Mouse (Mus musculus): ENCODE results near the gene Galnt12.

DNA sequence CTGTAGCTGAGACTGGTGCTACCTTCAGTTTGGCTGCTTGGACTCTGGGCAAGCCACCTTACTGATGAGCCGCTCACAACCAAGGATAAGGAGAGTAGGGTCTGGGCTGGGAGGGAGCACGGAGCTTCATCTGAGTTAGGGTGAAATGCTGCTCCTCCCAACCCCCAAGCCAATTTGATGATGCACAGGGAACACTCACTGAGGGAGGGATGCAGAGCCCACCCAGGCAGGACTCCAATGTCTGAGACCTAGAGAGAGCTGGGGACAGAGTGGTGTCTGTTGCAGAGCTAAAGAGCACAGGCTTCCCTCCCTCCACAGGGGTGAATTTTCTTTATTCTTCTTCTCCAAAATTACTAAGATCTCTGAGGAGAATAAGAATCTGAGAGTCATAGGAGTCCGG is 40.2 kb downstream of the Galnt12 start:
- no peak for TF ChIP-seq CTCF (IDR thresholded peaks at IDR 0.05)
- no peak for TF ChIP-seq EP300 (IDR thresholded peaks at IDR 0.05)
